Mouse (Mus musculus) heart, embryonic 13.5 days (tissue): ENCODE measurements at regions not wholly inside any gene's neighbourhood (a gene's known extent, or its start where the extent isn't known, plus 50 kb on each side); places are given as distances from the start of the nearest gene placed in this dataset.
A peak's percentile ranks its signal among the peaks of the same experiment; 100 is the strongest.

Experiments used
- ATAC-seq: fragments of 200-750 bp; cut with Nextera tagmentation; 2 replicates; pipeline ENCODE4 v1.8.0; 2017; ENCODE audit warnings: moderate TSS enrichment; ENCODE audit not compliant: insufficient number of reproducible peaks, low FRiP score, low TSS enrichment; ENCODE audit errors: extremely low read depth
- H3K27ac ChIP-seq: fragments of 300-500 bp; sonication (generic); replicated peaks from 2 replicates; pipeline ENCODE4 v1.5.1; 2015; ENCODE audit warnings: moderate library complexity, mild to moderate bottlenecking, inconsistent platforms
- H3K27me3 ChIP-seq: fragments of 300-500 bp; sonication (generic); replicated peaks from 2 replicates; pipeline ENCODE4 v1.6.1; 2015; ENCODE audit warnings: mild to moderate bottlenecking, inconsistent platforms
- H3K36me3 ChIP-seq: fragments of 300-500 bp; sonication (generic); 2 replicates; pipeline ENCODE4 v1.6.1; 2015; ENCODE audit warnings: mild to moderate bottlenecking, inconsistent platforms
- H3K4me1 ChIP-seq: fragments of 300-500 bp; sonication (generic); 2 replicates; pipeline ENCODE4 v1.6.1; 2015; ENCODE audit warnings: inconsistent platforms
- H3K4me2 ChIP-seq: fragments of 300-500 bp; sonication (generic); 2 replicates; pipeline ENCODE4 v1.6.1; 2015; ENCODE audit warnings: inconsistent platforms, mild to moderate bottlenecking, moderate library complexity
- H3K4me3 ChIP-seq: fragments of 300-500 bp; sonication (generic); 2 replicates; pipeline ENCODE4 v1.5.1; 2015; ENCODE audit warnings: moderate library complexity, mild to moderate bottlenecking, inconsistent platforms
- H3K9ac ChIP-seq: fragments of 300-500 bp; sonication (generic); 2 replicates; pipeline ENCODE4 v1.6.1; 2015; ENCODE audit warnings: inconsistent platforms, mild to moderate bottlenecking, moderate library complexity
- H3K9me3 ChIP-seq: fragments of 300-500 bp; sonication (generic); 2 replicates; pipeline ENCODE4 v1.6.1; 2016; ENCODE audit warnings: inconsistent platforms
- WGBS: fragments of 180-500 bp; shearing (Covaris S2); methylation state at CpG from one replicate; pipeline ENCODE4 v1.1.7; 2015; ENCODE audit warnings: mixed read lengths; 5-methylcytosine and 5-hydroxymethylcytosine counted together

DNA sequence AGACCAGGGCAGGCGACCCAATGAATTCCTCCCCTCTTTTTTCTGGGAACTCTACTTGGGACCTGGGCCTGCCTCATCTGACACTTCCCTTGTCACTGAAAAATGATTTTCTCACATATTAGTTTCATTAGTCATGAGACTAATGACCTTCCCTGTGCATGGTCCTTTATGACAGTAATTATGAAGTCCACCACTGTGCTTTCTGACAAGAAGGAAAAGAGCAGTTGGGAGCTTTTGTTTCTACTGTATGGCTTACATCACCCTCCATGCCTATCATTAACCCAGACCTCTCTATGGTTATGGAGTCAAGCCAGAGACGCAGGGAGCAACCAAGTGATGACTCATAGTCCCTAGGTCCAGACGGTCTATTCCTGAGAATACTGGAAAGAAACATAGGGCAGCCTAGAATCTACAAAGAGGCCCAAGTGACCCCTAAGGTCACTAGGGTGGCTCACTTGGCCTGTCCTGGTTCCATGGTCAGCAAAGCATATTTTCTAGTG, 109.8 kb upstream of the Plxna4 start:
- ATAC-seq: no peak
- H3K9me3 ChIP-seq: no peaks in the 10 kb centered on the region
- no peak overlapping the region for H3K27ac ChIP-seq
- H3K4me1 ChIP-seq: no peaks in the 10 kb centered on the region
- H3K4me2 ChIP-seq: no peak overlapping the region
- no peak overlapping the region for H3K4me3 ChIP-seq
- H3K27me3 ChIP-seq: no peaks in the 10 kb centered on the region
- 55% methylated on average over 3 of the region's 3 CpGs for WGBS
- no peaks in the 10 kb centered on the region for H3K36me3 ChIP-seq
- no peak overlapping the region for H3K9ac ChIP-seq

DNA sequence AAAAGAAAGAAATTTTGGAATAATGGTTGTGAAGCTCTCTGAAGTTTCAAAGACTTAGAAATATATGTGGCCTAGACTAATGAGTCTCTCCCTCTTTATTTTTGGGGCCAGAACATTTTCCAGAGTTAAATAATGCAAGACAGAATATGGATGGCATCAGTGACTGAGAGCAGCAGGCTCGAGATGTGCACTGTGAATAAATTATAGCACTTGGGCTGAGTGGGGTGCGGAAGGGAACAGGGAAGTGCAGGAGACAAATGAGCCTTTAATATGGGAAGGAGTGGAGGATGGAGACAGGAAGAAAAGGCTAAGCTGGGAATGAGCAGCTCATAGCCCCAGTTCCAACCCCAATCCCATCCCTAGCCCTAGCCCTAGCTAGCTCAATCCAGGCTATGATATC, 108.0 kb upstream of the Plxna4 start:
- H3K4me1 ChIP-seq: no peaks in the 10 kb centered on the region
- no peak overlapping the region for H3K9ac ChIP-seq
- no peak for ATAC-seq
- no peak overlapping the region for H3K27ac ChIP-seq
- WGBS: 61% methylated on average over 2 of the region's 2 CpGs
- H3K36me3 ChIP-seq: no peaks in the 10 kb centered on the region
- H3K4me2 ChIP-seq: no peak overlapping the region
- no peaks in the 10 kb centered on the region for H3K27me3 ChIP-seq
- no peaks in the 10 kb centered on the region for H3K9me3 ChIP-seq
- no peak overlapping the region for H3K4me3 ChIP-seq

DNA sequence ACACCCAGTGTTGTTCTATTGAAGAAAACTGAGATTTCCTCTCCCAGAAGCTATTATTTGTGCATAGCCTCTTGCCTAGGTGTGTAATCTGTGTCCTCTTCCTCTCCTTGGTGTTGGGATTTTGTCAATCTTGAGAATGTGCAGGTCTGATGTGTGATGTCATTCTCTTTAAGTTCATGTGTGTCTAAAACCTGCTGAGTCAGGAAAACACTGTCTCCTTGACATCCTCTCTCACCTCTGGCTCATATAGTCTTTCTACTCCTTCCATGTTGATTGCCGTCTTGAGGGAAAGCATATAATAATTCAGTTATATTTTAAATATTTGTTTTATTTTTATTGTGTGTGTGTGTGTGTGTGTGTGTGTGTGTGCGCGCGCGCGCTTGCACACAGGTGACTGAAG, 84.6 kb upstream of the Plxna4 start:
- WGBS: 95% methylated on average over 6 of the region's 6 CpGs
- no peak for ATAC-seq

DNA sequence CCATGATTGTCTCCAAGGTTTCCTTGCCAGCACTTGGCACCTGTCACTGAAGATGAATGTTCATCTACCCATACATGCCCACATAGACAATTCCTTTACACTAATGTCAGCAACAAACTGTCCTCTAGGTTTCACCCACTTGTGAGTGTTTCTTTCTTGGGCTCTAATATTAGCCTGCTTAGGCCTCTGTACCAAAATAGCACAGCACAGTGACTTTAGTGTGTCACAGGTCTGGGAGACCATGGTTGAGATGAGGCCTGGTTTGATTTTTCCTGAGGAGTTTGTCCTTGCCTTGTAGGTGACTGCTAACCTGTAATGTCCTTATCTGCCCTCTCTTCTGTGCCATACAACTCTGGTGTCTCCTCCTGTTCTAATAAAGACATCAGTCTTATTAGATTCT, 71.8 kb upstream of the Plxna4 start:
- Histone ChIP-seq H3K9me3 (0 out of 2 replicates have a peak, but pooled peaks cover 3% of the 10 kb centered on the region), H3K4me3 (no peak overlapping the region), H3K4me1 (peaks cover 13% of the 10 kb centered on the region), H3K9ac (no peak overlapping the region), H3K27me3 (no peaks in the 10 kb centered on the region), H3K27ac (peak overlapping the region; percentile 60), H3K36me3 (no peaks in the 10 kb centered on the region), H3K4me2 (no peak overlapping the region)
- no peak for ATAC-seq

More for the DNA sequence above, 84.6 kb upstream of the Plxna4 start:
- H3K36me3 ChIP-seq: no peaks in the 10 kb centered on the region
- H3K4me1 ChIP-seq: no peaks in the 10 kb centered on the region
- no peak overlapping the region for H3K27ac ChIP-seq
- H3K27me3 ChIP-seq: no peaks in the 10 kb centered on the region
- H3K9ac ChIP-seq: no peak overlapping the region
- H3K4me2 ChIP-seq: no peak overlapping the region
- no peaks in the 10 kb centered on the region for H3K9me3 ChIP-seq
- H3K4me3 ChIP-seq: no peak overlapping the region

DNA sequence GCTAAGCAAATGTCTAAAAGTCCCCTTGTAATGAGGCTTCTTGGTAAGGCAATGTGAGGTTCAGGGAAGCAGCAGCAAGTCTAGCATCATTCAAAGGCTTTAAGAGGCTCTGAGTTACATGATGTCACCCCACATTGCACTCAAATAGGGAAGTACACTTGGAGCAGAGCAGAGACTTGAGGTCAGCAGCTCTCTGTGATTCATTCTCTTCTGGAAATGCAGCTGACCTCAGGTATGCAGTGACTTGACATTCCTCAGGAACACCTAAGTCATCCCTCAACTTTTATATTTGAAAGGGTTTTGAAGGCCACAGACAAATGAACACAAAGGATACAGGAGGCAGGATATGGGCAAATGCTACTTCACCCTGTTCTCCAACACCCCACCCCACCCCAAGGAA, 69.4 kb upstream of the Plxna4 start:
- H3K9me3 ChIP-seq: no peaks in the 10 kb centered on the region
- no peak overlapping the region for H3K4me3 ChIP-seq
- ATAC-seq: no peak
- no peak overlapping the region for H3K27ac ChIP-seq
- no peaks in the 10 kb centered on the region for H3K27me3 ChIP-seq
- peaks cover 13% of the 10 kb centered on the region for H3K4me1 ChIP-seq
- H3K4me2 ChIP-seq: no peak overlapping the region
- H3K9ac ChIP-seq: no peak overlapping the region
- no peaks in the 10 kb centered on the region for H3K36me3 ChIP-seq

DNA sequence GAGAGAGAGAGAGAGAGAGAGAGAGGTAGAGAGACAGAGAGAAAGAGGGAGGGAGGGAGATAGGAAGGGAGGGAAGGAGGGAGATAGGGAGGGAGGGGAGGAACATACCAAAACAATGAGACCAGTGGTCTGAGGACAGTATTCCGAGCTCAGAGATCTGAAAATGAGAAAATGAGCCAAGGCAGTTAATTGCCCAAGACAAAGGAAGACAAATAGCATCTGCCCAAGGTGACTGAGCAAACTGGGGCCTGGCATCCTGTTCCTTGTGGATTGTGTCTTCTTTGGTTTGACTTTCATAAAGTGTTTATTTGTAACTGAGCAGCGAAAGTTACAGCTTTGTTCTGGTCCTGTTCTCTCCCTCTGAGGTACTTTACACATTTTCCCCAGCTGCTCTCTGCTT, 66.2 kb upstream of the Plxna4 start:
- no peaks in the 10 kb centered on the region for H3K9me3 ChIP-seq
- no peaks in the 10 kb centered on the region for H3K36me3 ChIP-seq
- no peak overlapping the region for H3K4me3 ChIP-seq
- H3K27ac ChIP-seq: no peak overlapping the region
- peaks cover 1% of the 10 kb centered on the region; the same call in 1 of the 2 replicates for H3K4me1 ChIP-seq
- no peak overlapping the region for H3K4me2 ChIP-seq
- H3K27me3 ChIP-seq: no peaks in the 10 kb centered on the region
- no peak for ATAC-seq
- 68% methylated on average over 2 of the region's 2 CpGs for WGBS
- H3K9ac ChIP-seq: no peak overlapping the region

DNA sequence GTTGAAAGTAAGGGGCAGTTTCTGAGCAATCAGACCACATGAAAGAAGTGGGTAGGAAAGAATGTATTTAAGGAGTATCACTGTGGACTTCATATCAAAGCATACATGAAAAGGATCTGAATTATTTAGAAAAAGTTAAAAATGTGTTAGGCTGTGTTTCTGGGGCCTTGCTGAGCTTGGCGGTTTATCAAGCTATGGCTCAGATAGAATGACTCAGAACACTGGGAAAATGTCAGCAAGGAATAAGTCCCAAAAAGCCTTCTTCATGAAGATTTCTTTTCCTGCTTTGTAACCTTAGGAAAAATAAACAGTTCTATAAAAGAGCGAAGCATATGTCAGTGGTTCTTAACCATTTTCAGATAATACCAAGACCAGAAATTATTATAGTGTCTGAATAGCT, 56.0 kb upstream of the Plxna4 start:
- Histone ChIP-seq H3K4me1 (no peaks in the 10 kb centered on the region), H3K27ac (no peak overlapping the region), H3K4me2 (no peak overlapping the region), H3K4me3 (no peak overlapping the region), H3K9me3 (no peaks in the 10 kb centered on the region), H3K27me3 (no peaks in the 10 kb centered on the region), H3K9ac (no peak overlapping the region), H3K36me3 (no peaks in the 10 kb centered on the region)
- ATAC-seq: no peak
- WGBS: 84% methylated on average over 2 of the region's 2 CpGs

DNA sequence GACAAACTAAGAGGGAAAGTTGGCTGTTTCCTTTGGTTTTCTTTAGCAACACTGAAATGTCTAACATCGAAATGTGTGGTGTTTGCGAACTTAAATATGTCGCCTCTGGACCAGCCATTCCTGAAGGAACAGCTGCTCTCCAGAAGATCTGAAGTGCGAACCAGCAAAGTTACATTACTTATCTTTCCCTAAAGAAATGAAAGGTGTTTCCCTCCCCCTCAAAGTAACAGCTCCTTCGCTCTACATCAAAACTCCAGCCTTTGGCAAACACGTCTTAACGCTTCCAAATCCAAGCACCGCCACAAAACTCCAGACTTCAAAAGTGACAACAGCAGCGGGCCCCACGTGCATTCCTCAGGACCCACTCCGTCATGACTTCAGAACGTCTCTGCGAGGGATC, 50.9 kb upstream of the Plxna4 start:
- no peak overlapping the region for H3K27ac ChIP-seq
- no peak overlapping the region for H3K4me2 ChIP-seq
- no peaks in the 10 kb centered on the region for H3K27me3 ChIP-seq
- 73% methylated on average over 13 of the region's 13 CpGs for WGBS
- no peaks in the 10 kb centered on the region for H3K36me3 ChIP-seq
- H3K9ac ChIP-seq: no peak overlapping the region
- 0 out of 2 replicates have a peak, but pooled peaks cover 3% of the 10 kb centered on the region for H3K9me3 ChIP-seq
- no peak overlapping the region for H3K4me3 ChIP-seq
- no peak for ATAC-seq
- peaks cover 12% of the 10 kb centered on the region; the same call in 1 of the 2 replicates for H3K4me1 ChIP-seq
